Mouse (Mus musculus): Measurements from ENCODE around the gene Zfp420.
"Not testable (repeated sequence)": the region's sequence is repeated elsewhere in the genome, so short reads cannot be mapped to it uniquely, and the experiment has no call there.

Zfp420 gene

DNA sequence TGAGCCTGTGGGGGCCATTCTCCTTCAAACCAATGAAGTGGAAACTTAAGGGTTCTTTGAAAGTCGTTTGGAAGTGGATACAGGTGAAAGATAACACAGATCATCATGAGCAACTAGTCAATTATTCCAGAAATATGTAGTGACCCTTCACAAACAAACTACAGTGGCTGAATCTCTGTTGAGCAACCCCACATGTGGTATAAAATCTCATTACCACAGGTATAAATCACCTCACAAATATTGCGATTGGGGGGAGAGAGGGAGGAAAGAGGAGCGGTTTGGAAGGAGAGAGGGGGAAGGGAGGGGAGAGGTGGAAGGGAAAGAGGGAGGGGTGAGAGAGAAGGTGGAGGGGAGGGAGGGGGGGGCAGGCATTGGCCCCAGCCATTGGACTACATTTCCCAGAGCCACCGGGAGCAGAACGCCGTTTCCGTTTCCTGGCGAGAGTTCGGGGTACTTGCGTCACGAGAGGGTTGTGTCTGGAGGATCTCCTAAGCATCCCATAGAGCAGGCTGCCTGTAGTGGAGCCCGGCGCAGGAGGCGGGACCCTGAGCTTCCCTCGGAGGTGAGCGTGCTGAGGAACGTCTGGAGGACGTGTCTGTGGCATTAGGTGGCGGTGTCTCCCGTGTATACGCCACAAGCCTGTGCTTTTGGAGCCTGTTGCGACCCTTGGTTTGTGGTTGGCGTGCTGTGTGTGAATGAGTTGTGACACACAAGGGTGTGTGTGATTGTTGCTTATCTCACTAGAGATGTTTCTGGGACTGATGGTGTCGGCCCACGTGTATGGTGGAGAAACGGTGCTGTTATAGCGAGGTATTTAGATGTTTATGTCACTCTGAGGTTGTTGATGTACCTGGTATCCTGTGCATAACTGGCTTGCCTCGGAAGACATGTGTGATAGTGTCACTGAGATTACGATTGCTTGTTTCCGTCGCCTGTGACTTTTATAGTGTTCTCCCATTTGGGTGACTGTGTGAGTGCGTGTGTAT is at the start of gene Zfp420:
Zfp420 (plus strand) TSS at position 448 of the 986 bp plus-strand sequence.
- CTCF ChIA-PET = interaction anchor here in 2 of 4 experiments (0.5 to 1.0 kb wide), 6 partner anchors 41 to 461 kb away, joined by 3 to 4 read pairs (median 3); partner anchors contain the start of genes E130208F15Rik (in 1 of the 2) and Zfp27 (in 1 of the 2)
- POLR2A ChIA-PET = interaction anchor here in 3 of 4 experiments (0.5 to 1.0 kb wide), 13 partner anchors 8 to 339 kb away, joined by 3 to 4 read pairs (median 3); partner anchors contain the start of genes Capns1 (in 1 of the 3) and Zfp383 (in 1 of the 3)

DNA sequence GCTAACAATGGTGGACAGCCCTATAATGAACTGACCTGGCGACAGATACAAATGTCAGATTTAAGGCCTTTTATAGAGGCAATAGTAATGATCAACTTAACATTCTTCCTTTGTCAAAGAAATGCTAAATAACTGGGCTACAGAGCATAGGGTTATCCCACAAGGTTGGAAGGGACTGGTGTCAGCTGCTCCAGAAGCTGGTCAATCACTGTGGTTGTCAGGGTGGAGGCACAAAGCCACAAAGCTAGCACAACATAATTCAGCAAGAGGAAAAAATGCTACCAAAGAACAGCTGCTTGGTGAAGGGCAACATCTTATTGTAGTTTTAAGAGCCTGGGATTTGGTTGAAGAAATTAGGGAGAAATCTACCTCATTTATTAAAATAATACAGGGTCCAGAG is 47.5 kb upstream of the Zfp420 start:
- ChIA-PET CTCF (no interaction called here), POLR2A (interaction anchor here in 1 of 4 experiments (0.7 to 1.1 kb wide), 2 partner anchors 9 to 19 kb away, joined by 3 read pairs; no protein-coding TSS in a partner anchor)

DNA sequence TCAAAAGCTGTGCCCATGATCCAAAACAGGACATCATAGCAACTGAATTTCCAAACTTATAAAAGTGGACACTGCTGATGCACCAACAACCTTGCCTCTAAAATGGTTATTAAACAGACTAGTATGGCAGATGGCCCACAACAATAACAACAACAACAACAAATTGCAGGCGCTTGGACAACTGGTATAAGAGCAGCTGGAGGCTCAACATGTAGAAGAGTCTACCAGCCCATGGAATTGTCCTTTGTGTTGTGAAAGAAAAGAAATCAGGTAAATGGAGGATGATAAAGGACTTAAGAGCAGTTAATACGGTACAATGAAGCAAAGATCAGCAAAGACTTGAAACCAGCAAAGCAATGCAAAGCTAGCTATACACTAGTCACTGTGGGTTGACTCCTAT is 45.4 kb upstream of the Zfp420 start:
- ChIA-PET POLR2A (interaction anchor here in 1 of 4 experiments (0.8 to 1.5 kb wide), 6 partner anchors 8 to 175 kb away, joined by 3 to 5 read pairs (median 3); partner anchors contain the start of gene Zfp30), CTCF (no interaction called here)

DNA sequence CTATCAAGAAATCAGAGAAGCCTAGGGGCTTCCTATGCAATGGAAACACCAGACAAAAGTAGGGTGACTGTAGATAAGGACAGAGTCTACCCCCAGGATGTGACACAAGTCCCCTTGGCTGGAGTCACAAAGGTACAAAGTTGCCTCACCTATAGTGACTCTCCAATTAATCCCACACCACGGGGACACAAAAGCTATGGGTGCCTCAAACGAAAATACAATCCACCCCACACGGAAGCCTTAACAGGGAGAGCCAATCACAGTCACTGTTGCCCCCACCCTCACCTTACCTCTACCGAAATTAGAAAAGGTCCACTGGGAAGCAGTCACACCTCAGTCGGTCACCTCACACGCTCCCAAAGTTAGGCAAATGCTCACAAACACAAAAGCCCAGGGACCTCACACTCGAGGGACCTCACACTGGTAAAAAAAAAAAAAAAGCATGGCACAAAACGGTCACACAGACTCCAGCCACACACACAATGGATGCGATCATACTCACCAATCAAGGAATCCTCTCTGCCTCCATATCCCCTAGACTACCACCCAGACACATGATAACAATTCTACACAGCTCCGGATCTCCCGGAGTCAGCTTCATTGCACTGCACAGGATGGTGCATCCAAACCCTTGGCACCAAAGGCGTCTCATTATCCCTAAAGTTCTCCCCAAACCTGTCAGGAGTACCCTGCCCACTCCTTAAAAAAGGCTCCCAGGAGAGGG is 44.6 kb upstream of the Zfp420 start:
- POLR2A ChIA-PET = interaction anchor here in 2 of 4 experiments (0.6 to 1.5 kb wide), 9 partner anchors 8 to 724 kb away, joined by 3 to 5 read pairs (median 3); partner anchors contain the start of genes Zfp30 (in 1 of the 2) and Zfp84 (in 1 of the 2)
- CTCF ChIA-PET = no interaction called here

DNA sequence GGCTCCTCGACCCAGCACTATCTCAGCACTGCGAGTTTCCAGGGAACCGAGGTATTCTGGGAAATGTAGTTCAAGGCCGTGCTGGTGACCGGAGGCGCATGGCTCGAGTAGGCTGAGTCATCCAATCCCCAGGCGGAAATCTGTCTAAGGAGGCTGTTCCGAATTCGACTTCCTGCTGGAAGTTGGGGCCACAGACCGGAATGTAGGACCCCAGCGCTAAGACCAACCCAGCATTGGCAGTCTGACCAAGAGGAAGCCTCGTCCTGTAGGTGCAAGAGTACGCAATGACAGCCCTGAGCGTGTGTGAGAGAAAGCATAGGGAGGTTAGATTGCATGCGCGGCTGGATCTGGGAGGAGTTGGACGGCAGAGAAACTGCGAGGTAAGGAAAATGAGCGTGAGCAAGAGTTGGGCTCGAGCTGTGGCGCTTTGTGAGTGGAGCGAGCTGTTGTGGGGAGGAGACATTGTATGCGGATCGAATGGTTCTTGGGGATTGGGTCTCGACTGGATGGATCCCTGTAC is 43.8 kb upstream of the Zfp420 start, which contains the start of gene Zfp790:
Zfp790 (plus strand) TSS at position 205 of the 520 bp plus-strand sequence.
- ChIA-PET CTCF (interaction anchor here in 1 of 4 experiments (0.5 kb wide), 1 partner anchor 511 kb away, joined by 3 read pairs; no protein-coding TSS in a partner anchor), POLR2A (interaction anchor here (0.5 to 1.2 kb wide), 10 partner anchors 12 to 725 kb away, joined by 3 to 5 read pairs (median 3); partner anchors contain the start of genes Zfp568 (in 1 of the 4) and Zfp84 (in 1 of the 4))

DNA sequence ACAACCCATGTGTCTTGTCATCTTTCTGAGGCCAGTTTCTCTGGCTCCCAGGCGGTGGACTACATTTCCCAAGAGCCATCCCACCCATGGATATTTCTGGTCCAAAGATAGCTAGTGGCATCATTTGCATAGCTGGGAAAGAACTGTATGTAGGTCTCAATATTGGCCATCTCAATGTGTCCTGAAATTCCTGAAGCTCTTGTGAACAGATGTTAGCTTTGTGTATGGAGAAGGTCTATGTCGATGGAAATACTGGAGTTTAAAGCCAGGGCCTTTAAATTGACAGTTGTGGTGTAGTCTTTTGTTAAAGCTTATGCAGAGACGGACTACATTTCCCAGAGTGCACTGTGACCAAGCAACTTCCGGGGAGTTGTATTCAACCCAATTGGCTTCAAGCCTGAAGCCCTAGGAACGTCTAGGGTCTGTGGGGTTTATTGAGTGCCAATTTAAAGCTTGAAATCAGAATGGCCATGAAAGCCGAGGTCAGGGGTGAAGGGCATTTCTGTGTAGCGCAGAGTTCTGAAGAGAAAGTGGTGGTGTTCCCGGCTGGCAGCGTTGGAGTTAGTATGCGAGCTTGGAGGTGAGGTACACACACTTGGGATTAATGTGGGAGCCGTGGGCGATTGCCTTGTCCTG is 41.0 kb upstream of the Zfp420 start:
- POLR2A ChIA-PET = interaction anchor here (0.6 to 2.5 kb wide), 34 partner anchors 10 to 1152 kb away, joined by 3 to 11 read pairs (median 4); partner anchors contain the start of genes Thap8 (in 2 of the 4), Wdr62 (in 2 of the 4), Zfp30 (in 2 of the 4) and Zfp568 (in 2 of the 4)
- CTCF ChIA-PET = interaction anchor here in 3 of 4 experiments (0.5 to 0.7 kb wide), 5 partner anchors 35 to 272 kb away, joined by 3 to 4 read pairs (median 3); partner anchors contain the start of gene Zfp30 (in 1 of the 3)

DNA sequence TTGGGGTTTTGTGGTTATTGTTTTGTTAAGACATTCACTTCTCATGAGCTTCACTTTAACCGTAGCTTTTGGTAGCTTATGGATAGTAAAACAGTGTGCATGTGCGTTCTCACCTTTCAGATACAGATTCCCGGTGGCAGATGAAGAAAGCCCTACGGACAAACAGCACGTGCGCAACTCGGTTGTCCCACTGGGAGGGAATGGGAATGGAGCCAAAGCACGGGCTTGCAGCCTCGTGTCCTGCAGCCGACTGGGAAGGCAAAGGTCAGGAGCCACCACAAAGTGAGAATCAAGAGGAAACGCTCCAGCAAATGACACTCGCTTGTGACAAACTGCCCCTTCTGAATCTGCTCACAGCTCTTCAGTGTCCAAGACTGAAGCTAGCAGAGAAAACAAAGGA is 31.8 kb upstream of the Zfp420 start:
- CTCF ChIA-PET = interaction anchor here in 1 of 4 experiments (1.1 kb wide), 1 partner anchor 35 kb away, joined by 3 read pairs; no protein-coding TSS in a partner anchor

DNA sequence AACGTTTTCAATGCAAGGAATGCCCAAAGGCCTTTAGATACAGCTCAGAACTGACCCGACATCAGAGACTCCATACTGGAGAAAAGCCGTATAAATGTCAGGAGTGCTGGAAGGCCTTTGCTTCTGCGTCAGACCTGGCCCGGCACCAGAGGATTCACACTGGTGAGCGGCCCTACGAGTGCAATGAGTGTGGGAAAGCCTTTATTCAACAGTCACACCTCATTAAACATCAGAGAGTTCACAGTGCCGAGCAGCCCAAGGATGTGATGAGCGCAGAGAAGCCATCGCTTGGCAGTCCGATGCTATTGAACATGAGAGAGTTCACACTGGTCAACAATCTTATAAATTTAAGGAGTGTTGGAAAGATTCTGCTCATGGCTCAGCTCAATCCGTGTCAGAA is 30.0 kb upstream of the Zfp420 start:
- ChIA-PET CTCF (no interaction called here), POLR2A (interaction anchor here in 2 of 4 experiments (0.7 to 0.9 kb wide), 4 partner anchors 12 to 15 kb away, joined by 3 read pairs; no protein-coding TSS in a partner anchor)

More for the DNA sequence above, 31.8 kb upstream of the Zfp420 start:
- POLR2A ChIA-PET = interaction anchor here in 2 of 4 experiments (0.6 to 1.4 kb wide), 4 partner anchors 7 to 13 kb away, joined by 3 read pairs; partner anchors contain the start of gene Zfp790 (in 1 of the 2)

DNA sequence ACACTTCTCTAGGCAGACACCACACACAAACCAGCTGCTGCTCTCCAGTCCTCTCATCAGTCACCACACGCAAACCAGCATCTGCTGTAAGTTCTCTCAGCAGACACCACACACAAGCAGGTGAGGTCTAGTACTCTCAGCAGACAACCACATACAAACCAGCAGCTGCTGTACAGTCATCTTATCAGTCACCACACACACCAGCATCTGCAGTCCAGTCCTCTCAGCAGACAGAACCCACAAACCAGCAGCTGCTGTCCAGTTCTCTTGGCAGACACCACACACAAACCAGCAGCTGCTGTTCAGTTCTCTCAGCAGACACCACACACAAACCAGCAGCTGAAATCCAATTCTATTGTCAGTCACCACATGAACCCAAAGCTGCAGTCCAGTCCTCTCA is 23.0 kb upstream of the Zfp420 start:
- POLR2A ChIA-PET = interaction anchor here in 2 of 4 experiments (0.9 to 1.6 kb wide), 3 partner anchors 10 to 69 kb away, joined by 3 to 4 read pairs (median 3); partner anchors contain the start of gene Zfp84 (in 1 of the 2)
- CTCF ChIA-PET = interaction anchor here in 1 of 4 experiments (0.6 to 1.1 kb wide), 2 partner anchors 25 to 255 kb away, joined by 4 to 5 read pairs; no protein-coding TSS in a partner anchor

DNA sequence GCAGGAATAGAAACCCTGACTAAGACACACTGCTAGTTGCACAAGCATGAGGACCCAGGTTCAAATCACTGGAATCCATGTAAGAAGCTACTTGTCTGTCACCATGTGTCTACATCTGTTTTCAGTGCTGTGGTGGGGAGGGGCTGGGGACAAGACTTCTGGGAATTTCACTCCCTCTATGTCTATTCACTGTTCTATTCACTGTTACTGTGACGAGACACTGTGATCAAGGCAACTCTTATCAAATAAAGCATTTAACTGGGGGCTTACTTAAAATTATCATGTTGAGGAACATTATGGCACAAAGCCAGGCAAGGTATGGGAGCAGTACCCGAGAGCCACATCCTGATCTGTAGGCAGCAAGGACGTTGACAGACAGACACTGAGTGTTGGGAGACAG is 20.5 kb upstream of the Zfp420 start:
- ChIA-PET CTCF (no interaction called here), POLR2A (interaction anchor here in 1 of 4 experiments (1.0 kb wide), 1 partner anchor 20 kb away, joined by 3 read pairs; no protein-coding TSS in a partner anchor)

DNA sequence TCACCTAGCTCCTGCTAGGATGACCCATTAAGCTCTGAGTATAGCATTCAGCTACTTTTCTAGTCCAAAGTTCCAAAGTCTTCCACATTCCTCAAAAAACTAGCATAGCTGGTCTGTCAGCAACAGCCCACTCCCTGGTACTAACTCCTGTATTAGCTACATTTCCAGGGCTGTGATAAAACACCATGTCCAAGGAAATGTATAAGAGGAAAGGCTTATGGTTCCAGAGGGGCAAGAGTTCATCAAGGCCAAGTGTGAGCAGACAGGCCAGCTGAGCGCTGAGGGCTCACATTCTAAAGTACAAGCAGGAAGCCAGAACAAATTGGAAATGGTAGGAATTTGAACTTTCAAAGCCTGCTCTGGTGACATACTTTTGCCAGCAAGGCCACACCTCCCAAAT is 17.7 kb upstream of the Zfp420 start:
- POLR2A ChIA-PET = interaction anchor here in 3 of 4 experiments (0.6 to 1.5 kb wide), 4 partner anchors 10 to 20 kb away, joined by 3 to 6 read pairs (median 3); no protein-coding TSS in a partner anchor
- CTCF ChIA-PET = no interaction called here

DNA sequence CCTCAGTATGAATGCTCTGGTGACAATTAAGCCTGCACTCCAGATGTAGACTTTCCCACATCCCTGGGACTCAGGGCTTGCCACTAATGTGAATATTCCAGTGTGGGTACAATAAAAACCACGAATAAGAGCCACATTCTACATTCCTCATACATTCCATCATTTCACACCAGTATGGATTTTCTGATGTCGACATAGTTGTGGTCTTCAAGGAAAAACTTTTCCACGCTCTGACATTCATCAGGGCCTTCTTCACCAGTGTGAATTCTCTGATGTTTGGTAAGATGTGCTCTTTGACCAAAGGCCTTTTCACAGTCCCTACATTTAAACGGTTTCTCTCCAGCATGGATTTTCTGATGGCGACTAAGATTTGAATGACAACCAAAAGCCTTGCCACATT is 15.2 kb upstream of the Zfp420 start:
- CTCF ChIA-PET = no interaction called here
- POLR2A ChIA-PET = interaction anchor here in 2 of 4 experiments (0.6 to 1.0 kb wide), 2 partner anchors 14 to 487 kb away, joined by 3 read pairs; no protein-coding TSS in a partner anchor

DNA sequence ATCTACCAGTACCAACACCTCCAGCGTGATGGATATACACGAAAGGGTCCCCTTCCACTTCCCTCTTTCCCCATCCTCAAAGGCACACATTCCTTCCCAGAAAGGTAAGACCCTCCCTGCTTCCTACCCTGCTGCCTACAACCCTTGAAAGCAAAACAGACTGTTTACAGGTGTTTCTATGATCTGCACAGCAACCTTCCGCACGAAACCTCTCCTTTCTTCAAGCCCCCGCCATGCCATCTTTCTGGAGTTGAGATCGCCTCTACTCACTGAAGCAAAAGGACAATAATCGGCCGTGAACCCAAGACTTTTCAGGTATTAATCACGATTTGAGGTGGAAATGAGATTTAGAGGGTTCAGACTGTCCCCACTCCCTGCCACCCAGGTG is 7.0 kb upstream of the Zfp420 start:
- CTCF ChIA-PET = no interaction called here
- POLR2A ChIA-PET = no interaction called here

DNA sequence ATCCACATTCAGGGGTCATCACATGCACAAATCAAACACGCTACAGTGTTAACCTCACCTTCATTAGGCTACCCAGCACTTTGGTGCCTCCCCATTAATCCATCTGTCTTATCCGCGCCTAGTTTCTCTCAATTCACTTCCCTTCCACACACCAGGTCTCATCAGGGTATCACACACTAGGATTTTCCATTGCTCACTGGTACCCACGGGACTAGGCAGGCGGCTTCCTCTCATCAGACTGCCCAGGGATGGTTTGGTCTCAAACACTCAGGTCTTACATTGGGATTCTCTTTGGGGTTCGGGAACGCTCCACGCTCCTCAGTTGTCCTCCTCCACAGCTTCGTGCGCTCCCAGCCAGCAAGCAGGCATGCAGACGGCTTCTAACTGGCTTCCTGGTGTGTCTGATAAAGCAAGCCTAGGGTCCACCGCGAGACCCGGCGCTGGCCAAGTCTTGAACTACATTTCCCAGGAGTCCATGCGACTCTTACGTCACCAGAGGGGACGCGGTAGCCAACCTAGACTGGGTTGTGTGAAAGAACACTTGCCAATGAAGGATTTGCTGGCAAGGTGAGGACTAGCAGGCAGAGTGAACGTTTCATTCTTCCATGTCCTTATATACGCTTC is 6.4 kb upstream of the Zfp420 start, which contains the start of gene Zfp940:
Zfp940 (minus strand) TSS at position 451 of the 624 bp plus-strand sequence.
- ChIA-PET POLR2A (no interaction called here), CTCF (no interaction called here)

DNA sequence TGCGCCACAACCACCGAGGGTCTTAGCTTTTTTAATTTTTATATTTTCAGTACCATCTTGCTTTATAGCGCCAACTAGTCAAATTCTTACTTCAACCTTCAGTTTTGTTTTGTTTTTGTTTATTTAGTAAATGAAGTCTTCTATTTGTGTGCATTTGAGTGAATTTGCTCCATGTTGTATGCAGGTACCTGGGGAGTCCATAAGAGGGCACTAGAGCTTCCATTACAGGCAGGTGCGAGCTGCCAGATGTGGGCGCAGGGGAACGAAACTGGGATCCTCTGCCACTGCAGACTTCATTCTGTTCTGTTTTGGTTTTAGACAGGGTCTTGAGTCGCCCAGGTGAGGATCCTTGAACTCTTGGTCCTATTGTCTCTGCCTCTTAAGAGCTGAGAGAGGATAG is 1.9 kb downstream of the Zfp420 start:
- POLR2A ChIA-PET = interaction anchor here in 2 of 4 experiments (1.0 to 1.6 kb wide), 5 partner anchors 20 to 127 kb away, joined by 3 to 4 read pairs (median 3); partner anchors contain the start of gene Zfp27 (in 1 of the 2)
- CTCF ChIA-PET = interaction anchor here in 3 of 4 experiments (0.6 to 1.2 kb wide), 6 partner anchors 25 to 310 kb away, joined by 3 to 5 read pairs (median 4); no protein-coding TSS in a partner anchor

DNA sequence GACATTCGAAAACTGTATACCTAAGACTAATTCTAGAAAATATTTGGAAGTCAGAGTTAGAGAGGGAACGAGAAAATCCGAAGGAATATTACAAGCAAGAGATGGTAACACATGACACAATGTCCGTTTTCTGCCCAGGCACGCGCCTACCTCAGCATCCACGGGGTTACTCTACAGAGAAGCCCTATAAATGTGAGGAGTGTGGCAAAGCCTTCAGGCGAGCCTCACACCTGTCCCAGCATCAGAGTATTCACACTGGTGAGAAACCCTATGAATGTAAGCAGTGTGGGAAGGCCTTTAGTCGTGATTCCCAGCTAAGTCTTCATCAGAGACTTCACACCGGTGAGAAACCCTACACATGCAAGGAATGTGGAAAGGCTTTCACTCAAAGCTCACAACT is 14.5 kb downstream of the Zfp420 start:
- ChIA-PET CTCF (interaction anchor here in 1 of 4 experiments (1.2 kb wide), 1 partner anchor 85 kb away, joined by 3 read pairs; no protein-coding TSS in a partner anchor), POLR2A (no interaction called here)

DNA sequence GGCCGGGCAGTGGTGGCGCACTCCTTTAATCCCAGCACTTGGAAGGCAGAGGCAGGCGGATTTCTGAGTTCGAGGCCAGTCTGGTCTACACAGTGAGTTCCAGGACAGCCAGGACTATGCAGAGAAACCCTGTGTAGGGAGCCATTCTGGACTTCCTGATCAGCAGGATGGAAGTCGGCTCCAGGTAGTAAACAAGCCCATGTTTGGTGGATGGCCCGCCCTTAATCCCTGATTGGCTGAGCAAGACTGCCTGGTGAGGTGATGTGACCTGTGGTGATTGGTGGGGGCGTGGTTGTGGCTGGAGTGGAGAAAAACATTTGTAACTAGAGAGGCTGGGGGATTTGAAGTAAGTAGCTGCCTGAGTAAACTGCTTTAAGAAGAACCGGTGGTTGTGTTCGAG is 17.8 kb downstream of the Zfp420 start:
- CTCF ChIA-PET = not testable (repeated sequence)
- POLR2A ChIA-PET = interaction anchor here in 1 of 4 experiments (1.0 kb wide), 1 partner anchor 218 kb away, joined by 3 read pairs; no protein-coding TSS in a partner anchor

Measured in embryonic stem cell, embryonic (primary cell).